Mouse (Mus musculus): ENCODE measurements around the gene E2f8. TPM values are rescaled to one million over a fixed set of nuclear protein-coding genes. Genes with fewer than 3 reads are reported as not detected.

The E2f8 gene
- 1 to 10 TPM; 4.7 to 4.8 TPM for total RNA-seq (2021)

- DNase-seq, result peak; percentile 86
Observed at GRCm38 (mm10) chr7:48881486-48881885, at the start of gene E2f8. E2f8 (minus strand) TSS chr7:48881596.

GRCm38 (mm10) chr7:48930399-48930798, 49.0 kb upstream of the E2f8 start:
- intact Hi-C loops (cut with DNase I), result no loop called here
- DNase-seq, result peak; percentile 14 to 37

More at GRCm38 (mm10) chr7:48881486-48881885, at the start of gene E2f8:
- intact Hi-C loops (cut with DNase I), result no loop called here

GRCm38 (mm10) chr7:48928364-48928763, 47.0 kb upstream of the E2f8 start:
- intact Hi-C loops (cut with DNase I), result loop anchor here (1.0 to 2.0 kb wide), 3 partner anchors 34 to 193 kb away; no protein-coding TSS in a partner anchor
- peak; percentile 68 to 84 for DNase-seq

GRCm38 (mm10) chr7:48925214-48925613, 43.8 kb upstream of the E2f8 start:
- peak; percentile 14 to 30 for DNase-seq
- intact Hi-C loops (cut with DNase I), result no loop called here

- no peak for DNase-seq
- intact Hi-C loops (cut with DNase I), result no loop called here
Observed at GRCm38 (mm10) chr7:48923620-48924019, 42.2 kb upstream of the E2f8 start.

GRCm38 (mm10) chr7:48918389-48918788, 37.0 kb upstream of the E2f8 start:
- DNase-seq, result no peak
- intact Hi-C loops (cut with DNase I), result no loop called here

- intact Hi-C loops (cut with DNase I), result no loop called here
- no peak for DNase-seq
Observed at GRCm38 (mm10) chr7:48917988-48918387, 36.6 kb upstream of the E2f8 start.

GRCm38 (mm10) chr7:48917463-48917862, 36.1 kb upstream of the E2f8 start:
- intact Hi-C loops (cut with DNase I), result no loop called here
- no peak for DNase-seq

GRCm38 (mm10) chr7:48914630-48915506, 33.5 kb upstream of the E2f8 start:
- intact Hi-C loops (cut with DNase I), result no loop called here
- no peak for DNase-seq

- no peak for DNase-seq
- intact Hi-C loops (cut with DNase I), result no loop called here
Observed at GRCm38 (mm10) chr7:48911146-48911545, 29.8 kb upstream of the E2f8 start.

- DNase-seq, result no peak
- intact Hi-C loops (cut with DNase I), result no loop called here
Observed at GRCm38 (mm10) chr7:48910282-48910681, 28.9 kb upstream of the E2f8 start.

- intact Hi-C loops (cut with DNase I), result no loop called here
- DNase-seq, result no peak
Observed at GRCm38 (mm10) chr7:48909342-48909671, 27.9 kb upstream of the E2f8 start.

- intact Hi-C loops (cut with DNase I), result no loop called here
- DNase-seq, result no peak
Observed at GRCm38 (mm10) chr7:48908521-48909341, 27.3 kb upstream of the E2f8 start, which contains the start of gene Nav2. Nav2 (plus strand) TSS chr7:48908716.

- intact Hi-C loops (cut with DNase I), result no loop called here
Observed at GRCm38 (mm10) chr7:48902454-48902853, 21.1 kb upstream of the E2f8 start.

GRCm38 (mm10) chr7:48900408-48901167, 19.2 kb upstream of the E2f8 start:
- no peak for DNase-seq
- intact Hi-C loops (cut with DNase I), result no loop called here

More at GRCm38 (mm10) chr7:48902454-48902853, 21.1 kb upstream of the E2f8 start:
- no peak for DNase-seq

GRCm38 (mm10) chr7:48898416-48898815, 17.0 kb upstream of the E2f8 start:
- intact Hi-C loops (cut with DNase I), result no loop called here
- no peak for DNase-seq

- no peak for DNase-seq
- intact Hi-C loops (cut with DNase I), result no loop called here
Observed at GRCm38 (mm10) chr7:48897539-48898163, 16.3 kb upstream of the E2f8 start.

- intact Hi-C loops (cut with DNase I), result no loop called here
- DNase-seq, result no peak
Observed at GRCm38 (mm10) chr7:48896051-48896450, 14.7 kb upstream of the E2f8 start.

- intact Hi-C loops (cut with DNase I), result loop anchor here (2.0 kb wide), 2 partner anchors 33 to 171 kb away; no protein-coding TSS in a partner anchor
- no peak for DNase-seq
Observed at GRCm38 (mm10) chr7:48895475-48895874, 14.1 kb upstream of the E2f8 start.

GRCm38 (mm10) chr7:48894763-48895162, 13.4 kb upstream of the E2f8 start:
- intact Hi-C loops (cut with DNase I), result loop anchor here (1.0 to 2.0 kb wide), 3 partner anchors 34 to 227 kb away; no protein-coding TSS in a partner anchor
- DNase-seq, result no peak

Measured in heart, postnatal 10 days (tissue).